Mouse (Mus musculus): Measurements from ENCODE around the gene Slc44a1.

DNA sequence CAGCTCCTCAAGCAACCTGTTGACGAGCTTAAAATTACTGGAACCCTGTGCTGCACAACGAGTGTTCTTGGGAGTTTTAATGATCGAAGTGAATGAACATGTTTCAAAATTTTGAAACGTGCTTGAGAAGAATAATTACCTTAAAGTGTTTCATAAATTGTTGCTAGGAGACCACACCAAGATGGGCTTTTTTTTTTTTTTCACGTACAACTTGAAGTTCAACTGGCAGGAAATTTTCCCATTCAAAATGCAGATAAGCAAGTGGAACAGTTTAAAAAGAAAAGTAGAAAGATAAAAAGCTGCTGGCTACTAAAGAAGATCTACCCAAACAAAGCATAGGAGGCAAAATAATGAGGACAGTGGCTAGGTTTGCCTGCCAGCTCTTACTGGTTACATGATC is 41.7 kb upstream of the Slc44a1 start:
- TF ChIP-seq CTCF (IDR thresholded peaks at IDR 0.05; ENCODE audit: borderline replicate concordance, extremely low read depth, insufficient read depth, insufficient read length) (no peak), POLR2A (IDR thresholded peaks at IDR 0.05; ENCODE audit: borderline replicate concordance, extremely low read depth, insufficient read depth, insufficient read length, poor library complexity, severe bottlenecking) (no peak)
